Mouse (Mus musculus): ENCODE measurements around the gene Tmem30c.

DNA sequence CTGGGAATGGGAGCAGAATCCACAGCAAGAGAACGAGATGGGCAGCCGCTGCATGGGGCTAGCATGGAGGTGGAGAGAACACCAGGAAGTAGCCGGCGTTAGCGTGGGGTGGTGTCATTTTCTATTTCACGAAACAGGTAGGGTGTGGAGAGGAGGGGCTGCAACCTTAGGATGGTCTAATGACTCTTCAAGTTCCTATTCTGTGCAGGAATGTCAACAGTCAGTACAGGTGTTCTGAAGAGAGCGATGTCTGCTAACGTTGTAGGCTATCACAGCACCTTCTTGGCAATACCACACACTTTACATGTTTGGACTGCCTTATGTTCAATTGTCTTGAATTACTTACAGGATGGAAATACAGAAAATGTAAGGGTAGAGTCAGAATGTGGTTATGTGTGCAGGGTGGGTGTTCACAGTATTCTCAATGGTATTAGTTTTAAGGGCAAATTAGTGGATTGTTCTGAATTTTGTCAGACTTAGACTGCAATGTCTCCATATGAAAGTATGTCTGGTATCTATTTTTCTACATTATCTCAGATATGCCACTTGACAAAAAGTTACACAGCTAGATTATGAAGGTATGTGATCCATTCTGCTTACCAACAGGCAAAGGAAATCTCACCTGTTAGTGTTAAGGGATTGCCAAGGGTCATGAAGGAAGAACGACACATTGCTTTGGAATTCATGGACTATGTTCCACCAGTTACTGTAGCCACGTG, 2.7 kb upstream of the Tmem30c start:
- TF ChIP-seq CTCF (IDR thresholded peaks at IDR 0.05; ENCODE audit: low read depth, low read length) (no peak), POLR2A (IDR thresholded peaks at IDR 0.05; ENCODE audit: insufficient read depth, low read length) (no peak)

All from ES-Bruce4 (cell line).